In the genomic region with DNA sequence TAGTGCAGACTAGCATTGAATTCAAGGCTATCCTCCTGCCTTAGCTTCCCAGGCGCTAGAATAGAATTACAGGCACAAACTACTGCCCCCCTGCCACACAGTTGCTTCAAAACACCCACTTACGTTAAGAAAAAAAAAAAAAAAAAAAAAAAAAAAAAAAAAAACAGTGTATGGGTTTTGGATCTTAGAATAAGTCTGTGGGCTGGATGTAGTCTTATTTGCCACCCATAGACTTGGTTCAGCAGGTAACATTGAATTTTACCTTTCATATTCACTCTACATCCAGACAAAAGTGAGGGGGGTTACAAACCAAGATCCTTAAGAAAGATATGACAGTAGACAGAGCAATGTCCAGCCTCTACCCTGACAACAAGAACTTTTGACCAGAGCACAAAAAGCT, we compare ENCODE assay signal across 20 mouse cellular contexts.
"Had no signal": no experiment of that assay in that cellular context is flagged by ENCODE, and none has a peak within 500 bp of the region (broad histone marks: within the 10 kb centered on the region; RNA-seq: fewer than 3 reads in every experiment).

No protein-coding gene starts in this region.

- H3K9me3 ChIP-seq: liver, embryonic 13.5 days; liver, embryonic 15.5 days; lung, embryonic 15.5 days; megakaryocyte, embryonic 14.5 days; midbrain, embryonic 12.5 days; neural tube, embryonic 12.5 days had no signal

- ATAC-seq: liver, postnatal 0 days; lung, postnatal 0 days had no signal

- H3K4me2 ChIP-seq: liver, embryonic 13.5 days; liver, embryonic 15.5 days; lung, embryonic 15.5 days; midbrain, embryonic 12.5 days; neural tube, embryonic 12.5 days had no signal

- H3K27me3 ChIP-seq: liver, embryonic 13.5 days; liver, embryonic 15.5 days; lung, embryonic 15.5 days; megakaryocyte, embryonic 14.5 days; midbrain, embryonic 12.5 days; neural tube, embryonic 12.5 days had no signal

- H3K27ac ChIP-seq: liver, embryonic 13.5 days; liver, embryonic 15.5 days; lung, embryonic 15.5 days; macrophage; midbrain, embryonic 12.5 days; neural tube, embryonic 12.5 days had no signal

- DNase-seq: liver, embryonic 13.5 days; liver, postnatal 0 days; lung, adult 2 months; lung, postnatal 14 days; lung, postnatal 36 days; retina, postnatal 1 day; right cerebral cortex, adult 18-20 months; right cerebral cortex, postnatal 25 days; right cerebral cortex, postnatal 4 days; spleen, adult 18-20 months; thymus, adult 18-20 months; thymus, postnatal 14 days; thymus, postnatal 36 days had no signal

- H3K9ac ChIP-seq: liver, embryonic 13.5 days; liver, embryonic 15.5 days; liver, postnatal 0 days; lung, embryonic 15.5 days; midbrain, embryonic 12.5 days; neural tube, embryonic 12.5 days had no signal

- H3K4me3 ChIP-seq: liver, embryonic 13.5 days; liver, embryonic 15.5 days; lung, embryonic 15.5 days; megakaryocyte, embryonic 14.5 days; midbrain, embryonic 12.5 days; neural tube, embryonic 12.5 days had no signal
